Mouse (Mus musculus) cerebellum, postnatal 25 days (tissue): ENCODE measurements around the gene Ikzf1.
A peak's percentile ranks its signal among the peaks of the same experiment; 100 is the strongest.

Source experiments
- DNase-seq, 2 experiments: peaks; one replicate each; pipeline ENCODE4 v3.0.0; 2021; ENCODE audit warnings: mixed read lengths in 2 of 2

Gene Ikzf1

DNA sequence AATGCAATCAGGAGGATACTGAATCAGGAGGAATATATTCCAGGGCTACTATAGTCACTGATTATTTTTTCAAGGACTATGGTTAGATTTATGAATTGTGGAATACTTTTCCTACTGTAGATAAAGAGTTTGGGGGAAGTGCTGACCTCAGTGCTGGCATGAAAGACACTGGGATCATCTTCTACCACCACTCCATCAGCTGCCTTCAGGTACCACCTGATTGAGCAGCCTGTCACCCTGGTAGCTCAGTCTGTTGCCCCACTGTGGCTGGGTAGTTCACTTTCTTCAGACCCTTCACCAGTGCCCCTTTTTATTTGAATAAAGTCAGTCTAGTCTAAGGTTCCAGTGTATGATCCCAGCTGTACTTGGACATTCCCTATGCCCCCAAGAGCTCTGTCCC lies 81.9 kb downstream of the Ikzf1 start:
- DNase-seq: no peak

DNA sequence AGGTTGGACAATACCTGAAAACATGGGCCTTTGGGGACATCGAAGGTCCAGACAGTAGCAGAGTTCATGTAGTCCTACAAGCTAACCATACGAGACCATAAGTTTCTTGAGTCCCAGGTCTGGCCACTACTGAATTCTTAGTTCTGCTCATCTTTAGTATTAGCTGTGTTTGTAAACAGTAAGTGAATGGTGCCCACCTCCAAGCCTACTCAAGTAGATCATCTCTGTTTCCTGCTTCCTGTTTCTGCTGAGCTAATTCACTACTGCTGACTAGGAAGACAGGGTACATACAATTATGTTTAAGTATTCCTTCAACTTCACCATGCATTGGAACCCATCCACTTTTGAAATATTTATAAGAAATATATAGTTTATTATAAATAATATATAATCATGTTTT lies 83.3 kb downstream of the Ikzf1 start:
- no peak for DNase-seq

DNA sequence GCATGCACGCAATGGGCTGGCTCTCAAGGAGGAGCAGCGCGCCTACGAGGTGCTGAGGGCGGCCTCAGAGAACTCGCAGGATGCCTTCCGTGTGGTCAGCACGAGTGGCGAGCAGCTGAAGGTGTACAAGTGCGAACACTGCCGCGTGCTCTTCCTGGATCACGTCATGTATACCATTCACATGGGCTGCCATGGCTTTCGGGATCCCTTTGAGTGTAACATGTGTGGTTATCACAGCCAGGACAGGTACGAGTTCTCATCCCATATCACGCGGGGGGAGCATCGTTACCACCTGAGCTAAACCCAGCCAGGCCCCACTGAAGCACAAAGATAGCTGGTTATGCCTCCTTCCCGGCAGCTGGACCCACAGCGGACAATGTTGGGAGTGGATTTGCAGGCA lies 84.5 kb downstream of the Ikzf1 start:
- DNase-seq: no peak

DNA sequence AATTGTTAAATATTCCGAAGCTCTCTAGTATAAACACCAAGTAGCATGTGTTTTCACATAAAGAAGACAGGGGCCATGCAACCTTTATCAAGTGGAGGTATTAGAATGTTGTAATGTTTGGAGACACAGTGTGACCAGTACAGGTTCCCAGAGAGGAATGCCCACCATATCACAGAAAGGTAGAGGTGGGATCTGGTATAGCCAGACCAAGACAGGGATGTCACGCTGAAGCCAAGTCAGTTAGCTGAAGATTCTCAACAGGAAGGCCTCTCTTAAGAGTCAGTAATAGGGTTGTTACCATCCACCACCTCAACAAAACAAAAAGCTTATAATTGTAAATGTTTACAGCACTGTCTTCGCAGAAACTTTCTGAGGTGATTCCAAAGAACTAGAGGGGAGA lies 85.9 kb downstream of the Ikzf1 start:
- no peak for DNase-seq

DNA sequence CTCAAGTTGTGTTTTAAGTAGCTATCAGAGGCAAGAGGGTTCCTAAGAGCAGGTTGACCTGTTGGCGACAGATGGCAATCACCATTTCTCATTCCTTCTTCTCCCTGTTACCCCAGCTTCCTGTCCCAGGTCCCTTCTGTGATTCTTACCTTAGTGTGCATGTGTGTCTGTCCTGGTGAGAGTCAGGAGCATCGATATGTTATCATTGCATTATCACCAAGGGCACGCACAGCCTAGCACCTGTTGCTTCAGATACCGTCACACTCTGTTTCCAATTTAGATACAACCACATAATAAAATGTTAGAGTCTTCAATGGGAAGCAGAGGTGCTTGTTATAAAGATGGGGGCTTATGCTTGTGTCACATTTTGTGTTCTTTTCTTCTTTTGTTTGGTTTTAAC lies 87.4 kb downstream of the Ikzf1 start:
- no peak for DNase-seq

DNA sequence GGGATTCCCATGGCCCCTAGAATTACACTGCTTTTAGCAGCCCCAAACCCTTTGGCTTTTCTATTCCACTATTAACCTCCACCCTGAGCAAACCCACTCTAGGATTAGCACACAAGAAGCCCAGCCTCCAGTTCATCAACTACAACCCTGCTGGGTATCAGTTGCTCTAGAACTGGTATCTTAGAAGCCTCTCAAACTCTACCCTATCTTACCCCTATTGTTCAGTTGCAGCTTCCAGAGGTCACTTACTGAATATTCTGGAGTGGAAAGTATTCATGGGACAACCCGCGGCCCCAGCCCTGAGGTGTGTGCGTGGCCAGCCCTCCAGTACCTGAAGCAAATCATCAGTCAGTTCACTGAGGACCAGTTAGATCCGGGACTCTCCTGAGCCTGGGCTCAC lies 89.6 kb downstream of the Ikzf1 start:
- DNase-seq: no peak

DNA sequence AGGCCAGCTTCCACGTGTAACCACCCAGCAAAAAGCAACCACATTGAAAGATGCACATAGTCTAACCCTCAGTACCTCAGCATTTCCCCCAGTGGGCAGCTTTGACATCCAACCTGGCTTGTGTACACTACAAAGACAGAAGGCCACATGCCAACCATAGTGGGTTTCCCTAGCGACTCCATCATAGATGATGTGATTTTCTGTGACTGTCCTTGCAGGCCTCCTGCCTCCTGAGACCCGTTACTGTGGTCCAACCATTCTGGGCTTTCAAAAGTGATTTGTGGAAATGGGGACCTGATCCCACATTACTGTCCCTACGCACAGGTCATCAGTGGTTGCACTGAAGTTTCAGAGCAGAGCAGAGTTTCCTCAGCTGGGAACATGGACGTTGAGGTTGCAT lies 90.1 kb downstream of the Ikzf1 start:
- DNase-seq: no peak

DNA sequence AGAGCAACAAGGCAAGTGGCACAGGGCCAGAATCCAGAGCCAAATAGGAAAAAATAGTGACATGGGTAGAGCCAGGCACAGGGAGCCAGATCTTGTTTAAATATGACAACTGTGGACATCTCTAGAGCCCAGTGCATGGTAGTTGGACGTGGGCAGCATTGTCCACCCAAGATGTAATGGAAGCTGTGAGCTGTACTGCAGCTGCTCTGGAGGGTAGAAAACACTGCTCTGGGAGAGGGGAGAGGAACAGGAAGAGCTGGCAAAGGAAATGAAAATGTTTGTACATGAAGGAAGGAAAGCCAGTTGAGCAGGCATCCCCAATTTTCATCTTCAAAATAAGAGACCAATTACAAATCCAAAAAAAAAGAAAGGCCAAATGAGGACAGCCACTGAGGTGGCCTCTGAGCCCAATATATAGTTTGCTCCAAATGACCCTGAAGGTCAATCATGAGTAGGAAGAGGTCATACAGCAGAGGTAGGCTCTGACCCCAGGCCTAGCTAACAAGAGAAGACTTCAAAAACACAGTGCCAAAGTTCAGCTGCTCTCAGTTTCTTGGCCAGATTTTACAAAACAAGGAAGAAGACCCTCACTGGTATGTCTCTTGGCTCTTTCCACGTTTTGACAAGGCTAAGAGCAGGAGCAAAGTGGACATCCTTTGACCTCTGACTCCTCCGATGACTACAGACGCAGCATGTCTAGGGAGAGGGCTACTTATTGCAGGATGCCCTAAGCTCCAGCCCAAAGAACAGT lies 91.4 kb downstream of the Ikzf1 start:
- DNase-seq: no peak

DNA sequence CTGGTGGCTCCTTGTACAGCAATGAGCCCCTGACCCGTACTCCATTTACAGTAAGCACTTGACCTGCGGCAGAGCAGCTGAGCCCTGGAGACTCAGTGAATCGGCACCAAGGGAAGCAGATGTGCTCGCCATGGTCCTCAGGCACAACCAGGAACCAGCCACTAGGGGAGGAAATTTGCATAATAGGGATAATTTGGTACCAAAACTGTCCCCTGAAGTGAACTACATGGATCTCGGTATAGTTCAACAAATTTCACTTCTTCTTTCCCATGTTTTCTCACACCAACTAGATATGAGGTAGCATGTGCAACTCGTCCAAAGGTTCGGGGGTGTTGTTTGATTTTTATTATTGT lies 92.0 kb downstream of the Ikzf1 start:
- DNase-seq: no peak

DNA sequence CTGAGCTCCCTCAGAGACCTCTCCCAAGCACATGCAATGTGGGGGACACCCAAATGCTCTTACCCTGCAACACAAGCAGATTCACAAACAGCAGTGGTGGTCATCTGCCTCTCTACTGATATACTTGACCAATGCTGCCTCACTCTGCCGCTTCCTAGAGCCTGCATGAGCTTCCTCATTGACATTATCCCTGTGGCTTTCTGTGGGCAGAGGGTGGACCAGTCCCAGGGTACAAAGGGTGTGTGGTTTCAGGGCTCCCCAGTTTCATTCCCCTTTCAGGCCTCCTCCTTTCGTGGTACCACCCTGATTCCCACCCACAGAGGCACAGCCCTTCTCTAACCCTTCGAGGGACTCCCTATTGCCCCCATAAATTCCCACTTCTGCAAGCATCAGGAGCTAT lies 92.4 kb downstream of the Ikzf1 start:
- no peak for DNase-seq

DNA sequence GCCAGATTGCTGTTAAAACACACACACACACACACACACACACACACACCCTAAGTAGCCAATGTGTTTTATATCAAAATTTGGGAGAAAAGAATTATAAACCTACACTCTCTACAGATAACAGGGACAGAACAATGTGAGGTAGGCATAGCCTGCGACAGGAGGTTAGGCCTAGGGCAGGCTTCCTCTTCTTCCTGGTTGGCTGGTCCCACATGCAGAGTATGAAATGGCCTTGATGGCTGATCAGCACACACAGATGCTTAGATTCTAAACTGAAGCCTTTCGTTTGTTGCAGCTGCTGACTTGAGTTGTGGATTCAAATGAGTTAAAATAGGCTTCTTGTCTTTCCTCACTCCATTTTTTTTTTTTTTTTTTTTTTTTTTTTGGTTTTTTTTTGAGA lies 93.0 kb downstream of the Ikzf1 start:
- DNase-seq: no peak

DNA sequence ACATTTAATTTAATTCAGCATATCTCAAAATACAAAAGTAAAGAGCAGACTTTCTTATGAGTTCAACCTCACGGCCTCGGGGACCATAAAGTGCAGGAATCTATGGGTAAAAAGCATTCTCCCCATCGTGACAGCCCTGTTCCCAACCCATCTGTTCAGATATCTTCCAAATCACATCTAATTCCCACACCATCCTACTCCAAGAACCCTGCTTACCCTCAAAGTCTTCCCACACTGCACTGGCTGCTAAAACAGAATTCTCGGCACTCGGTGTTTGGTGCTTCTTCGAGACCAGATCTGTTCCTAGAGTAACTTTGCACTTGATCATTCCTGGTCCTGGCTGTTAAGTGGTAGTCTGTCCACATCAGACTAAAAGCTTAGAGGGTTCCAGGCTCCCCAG lies 93.5 kb downstream of the Ikzf1 start:
- DNase-seq: no peak

DNA sequence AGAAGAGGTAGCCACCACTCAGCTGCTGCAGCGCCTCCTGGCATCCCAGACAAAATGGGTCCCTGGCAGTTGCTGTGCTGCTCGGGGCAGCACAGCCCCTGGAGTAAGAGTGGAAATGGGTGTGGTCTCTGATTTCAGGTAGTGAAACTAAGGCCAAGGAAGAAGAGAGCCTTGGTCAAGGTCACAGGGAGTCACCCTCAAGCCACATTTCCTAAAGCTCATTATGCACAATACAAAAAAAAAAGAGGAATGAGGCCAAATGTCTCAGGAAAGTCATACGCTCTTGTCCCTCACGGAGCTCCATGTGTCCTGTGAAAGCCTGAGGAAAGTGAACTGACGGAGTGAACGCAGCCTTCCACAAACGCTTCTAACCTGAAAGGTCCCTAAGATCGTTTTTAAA lies 96.9 kb downstream of the Ikzf1 start:
- no peak for DNase-seq

DNA sequence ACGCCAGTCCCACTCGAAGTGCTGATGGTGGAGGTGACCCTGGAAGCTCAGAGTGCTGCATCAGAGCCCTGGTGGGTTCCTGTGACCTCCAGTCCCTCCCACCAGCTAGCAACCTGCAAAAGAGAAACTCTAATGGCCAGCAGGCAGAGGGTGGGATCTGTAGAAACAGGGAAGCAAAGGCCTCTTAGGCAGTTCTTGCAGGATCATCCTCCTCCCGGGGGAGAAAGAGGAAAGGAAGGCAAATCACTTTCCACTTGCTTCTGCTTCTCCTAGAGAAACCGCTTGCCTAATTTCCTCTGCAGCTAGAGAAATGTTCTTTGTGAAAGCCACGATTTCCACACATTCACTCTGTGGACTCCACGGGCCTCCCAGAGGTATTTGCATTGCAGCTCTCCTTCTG lies 100.7 kb downstream of the Ikzf1 start:
- DNase-seq: no peak

DNA sequence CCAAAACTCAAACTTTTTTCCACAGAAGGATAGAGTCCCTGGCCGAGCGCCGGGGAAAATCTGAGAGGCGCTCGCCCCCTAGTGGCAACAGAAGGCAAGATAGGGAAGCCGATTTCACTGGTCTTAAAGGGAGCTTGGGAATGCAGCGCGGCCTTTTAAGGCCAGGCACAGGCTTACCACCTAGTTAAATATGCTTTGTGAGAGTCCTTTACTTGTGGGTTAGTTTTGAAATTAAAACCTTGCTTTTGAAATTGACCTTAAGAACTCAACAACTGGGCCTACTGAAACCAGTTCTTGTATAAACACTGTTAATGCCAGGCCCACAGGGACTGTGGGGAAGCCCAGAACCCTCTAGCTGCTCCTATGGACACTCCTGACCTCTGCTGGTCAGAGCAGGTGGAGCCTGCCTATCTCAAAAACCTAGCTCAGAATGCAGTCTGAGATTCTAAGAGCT lies 103.7 kb downstream of the Ikzf1 start:
- DNase-seq: peak; percentile 71 to 78

DNA sequence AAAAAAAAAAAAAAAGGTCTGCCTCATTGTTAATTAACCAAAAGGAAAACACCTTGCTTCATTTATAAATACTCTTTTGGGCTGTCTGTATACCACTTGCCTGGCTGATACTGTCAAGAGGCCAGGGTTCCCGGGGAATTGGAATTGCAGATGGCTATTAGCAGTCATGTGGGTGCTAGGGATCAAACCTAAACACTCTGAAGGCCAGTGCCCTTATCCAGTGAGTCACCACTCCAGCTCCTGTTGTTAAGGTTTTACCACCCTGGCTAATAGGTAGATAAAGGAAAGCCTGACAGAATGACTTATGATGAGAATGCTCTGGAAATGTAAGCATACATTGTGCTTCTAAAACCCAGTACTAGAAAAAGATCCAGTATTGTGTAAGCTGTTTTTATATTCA lies 109.8 kb downstream of the Ikzf1 start:
- no peak for DNase-seq

DNA sequence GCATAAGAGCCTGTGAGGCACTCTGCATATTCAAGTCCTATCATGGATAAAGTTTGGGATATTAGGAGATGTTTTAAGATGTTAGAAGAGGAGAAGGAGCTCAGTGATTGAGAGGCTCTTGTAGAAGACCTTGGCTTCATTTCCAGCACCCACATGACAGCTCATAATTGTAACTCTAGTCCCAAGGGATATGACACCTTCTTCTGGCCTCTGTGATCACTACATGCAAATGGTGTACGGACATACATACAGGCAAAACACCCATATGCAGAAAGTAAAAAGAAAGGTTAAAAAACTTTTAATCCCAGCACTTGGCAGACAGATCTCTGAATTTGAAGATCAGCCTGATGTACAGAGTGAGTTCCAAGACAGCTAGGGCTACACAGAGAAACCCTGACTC lies 113.9 kb downstream of the Ikzf1 start:
- no peak for DNase-seq

DNA sequence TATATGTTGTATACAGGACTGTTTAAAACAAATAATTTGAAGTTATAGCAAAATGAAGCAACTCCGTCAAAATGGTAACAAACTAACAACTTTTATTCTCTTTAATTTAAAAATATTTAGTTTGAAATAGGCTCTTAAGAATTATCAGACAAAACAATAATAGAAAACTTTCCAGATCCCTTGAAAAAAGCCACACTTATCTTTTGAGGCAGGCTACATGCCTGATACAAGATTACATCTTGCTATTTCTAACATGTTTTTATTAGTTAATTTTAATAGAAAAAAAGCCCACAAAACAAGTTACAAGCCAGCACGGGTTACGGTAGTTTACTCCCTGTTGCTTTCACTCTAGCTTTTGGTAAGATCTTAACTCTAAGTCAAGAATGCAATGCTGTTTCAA lies 115.5 kb downstream of the Ikzf1 start:
- no peak for DNase-seq

DNA sequence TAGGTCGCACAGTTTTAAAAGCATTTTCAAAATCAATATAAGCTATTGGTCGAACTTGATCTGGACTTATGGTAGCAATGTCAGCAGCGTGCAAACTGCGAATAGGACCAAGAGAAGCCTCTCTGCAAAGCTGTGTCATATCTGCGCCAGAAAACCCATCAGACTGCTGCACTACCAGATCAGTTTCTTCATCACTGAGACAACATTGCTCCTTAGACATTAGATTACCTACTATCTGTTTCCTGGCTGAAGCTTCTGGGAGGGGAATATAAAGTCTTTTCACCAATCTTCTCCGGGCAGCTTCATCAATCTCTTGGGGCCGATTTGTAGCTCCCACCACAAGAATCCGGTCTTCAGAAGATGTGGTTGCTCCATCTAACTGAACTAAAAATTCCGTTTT lies 116.3 kb downstream of the Ikzf1 start:
- no peak for DNase-seq

DNA sequence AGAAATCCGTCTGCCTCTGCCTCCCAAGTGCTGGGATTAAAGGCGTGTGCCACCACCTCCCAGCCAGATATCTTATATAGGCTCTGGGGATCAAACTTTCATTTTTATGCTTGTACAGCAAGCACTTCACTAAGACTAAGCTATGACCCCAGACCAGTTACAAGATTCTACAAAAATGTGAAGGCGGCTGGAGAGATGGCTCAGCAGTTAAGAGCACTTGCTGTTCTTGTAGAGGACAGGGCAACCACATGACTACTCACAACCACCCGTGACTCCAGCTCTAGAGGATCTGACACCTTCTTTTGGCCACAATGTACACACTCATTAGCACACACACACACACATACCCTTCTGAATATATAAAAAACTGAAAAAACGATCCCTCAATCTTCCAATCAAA lies 119.6 kb downstream of the Ikzf1 start:
- DNase-seq: no peak

DNA sequence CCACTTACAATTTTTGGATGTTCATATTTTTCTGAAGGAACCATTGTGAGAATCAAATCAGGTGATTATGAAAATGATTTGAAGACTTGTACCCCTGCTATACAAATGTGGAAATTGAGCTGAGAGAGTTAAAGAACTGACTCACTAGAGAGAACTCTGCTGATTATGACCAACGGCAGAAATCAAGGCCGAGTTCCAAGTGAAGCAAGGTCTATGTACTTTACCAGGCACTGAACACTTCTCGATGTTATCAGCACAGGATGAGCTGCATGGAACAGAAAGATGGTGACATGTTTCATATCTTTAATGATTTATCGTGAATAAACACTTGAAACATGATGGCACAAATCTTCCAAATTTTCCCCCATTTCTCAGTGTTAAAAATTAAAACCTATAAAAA lies 121.1 kb downstream of the Ikzf1 start:
- DNase-seq: no peak

DNA sequence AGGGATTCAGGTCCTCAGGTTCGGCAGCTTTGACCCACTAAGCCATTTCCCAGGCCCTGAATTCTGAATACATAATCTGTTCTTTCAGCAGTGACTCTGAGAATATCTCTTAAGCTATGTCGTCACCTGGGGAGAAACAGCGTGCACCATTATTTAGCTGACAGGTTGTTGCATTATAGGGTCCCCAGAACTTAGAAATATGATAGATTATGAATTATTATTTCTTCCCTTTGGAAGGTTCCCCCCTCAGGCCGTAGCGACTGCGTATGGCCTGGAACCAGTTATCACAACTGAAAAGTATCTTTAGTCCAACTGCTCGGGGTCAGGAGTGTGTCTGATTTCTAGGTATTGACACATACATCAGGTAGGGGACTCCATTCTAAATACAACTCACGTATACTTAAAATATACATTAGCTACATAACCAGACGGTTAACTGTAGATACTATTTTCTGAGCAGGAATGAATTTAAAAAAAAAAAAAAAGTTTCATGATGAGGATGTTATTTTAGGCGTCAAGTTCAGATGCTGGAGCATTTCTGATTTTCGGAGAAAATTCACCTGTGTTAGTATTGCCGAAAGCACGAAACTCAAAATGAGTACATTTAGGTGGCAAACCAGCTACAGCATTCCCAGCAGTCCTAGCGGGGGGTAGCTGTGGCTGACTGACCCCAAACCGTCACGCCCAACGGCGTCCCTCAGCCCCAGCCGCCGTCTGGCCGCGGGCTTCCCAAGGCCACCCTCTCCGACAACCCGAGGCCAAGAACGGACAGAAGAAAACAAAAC lies 123.4 kb downstream of the Ikzf1 start:
- no peak for DNase-seq

DNA sequence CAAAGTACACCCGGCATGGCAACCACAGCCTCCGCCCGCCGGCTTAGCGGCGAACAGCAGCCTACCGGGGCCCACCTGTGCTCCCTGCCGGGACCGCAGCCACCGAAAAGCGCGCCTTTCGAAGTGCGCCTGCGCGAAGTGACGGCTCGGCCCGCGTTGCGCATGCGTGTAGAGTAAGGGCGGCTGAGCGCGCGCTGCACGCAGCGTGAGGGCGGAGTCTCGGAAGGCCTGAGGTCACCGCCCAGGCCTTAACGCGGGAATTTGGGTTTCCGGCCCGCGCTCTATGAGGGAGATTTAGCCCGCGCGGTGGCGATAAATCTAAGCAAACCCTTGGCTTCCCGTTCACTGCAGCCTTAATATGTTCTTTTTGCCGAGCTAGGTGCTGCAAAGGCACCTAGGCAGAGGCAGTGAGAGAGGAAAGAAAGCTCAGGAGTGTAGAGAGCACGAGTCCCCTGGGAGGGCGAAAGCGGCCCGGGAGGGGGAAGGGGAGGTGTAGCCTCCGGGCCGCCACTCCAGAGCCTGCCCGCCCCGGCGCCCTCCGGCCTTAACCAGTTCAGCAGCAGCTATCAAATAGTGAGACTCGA lies 124.1 kb downstream of the Ikzf1 start, which contains the start of gene Fignl1:
Gene Fignl1, minus strand, starts transcription at position 143 of the 584 bp plus-strand sequence.
- DNase-seq: peak; percentile 97 to 98
